Mouse (Mus musculus) adrenal gland (tissue): ENCODE data around the gene Phf20.

ENCODE experiments used
- intact Hi-C: fragments of 180-260 bp; cut with DNase I; formaldehyde crosslinking; loops from one replicate; pipeline ENCODE4 v1.15.1; 2025

Phf20 gene

DNA sequence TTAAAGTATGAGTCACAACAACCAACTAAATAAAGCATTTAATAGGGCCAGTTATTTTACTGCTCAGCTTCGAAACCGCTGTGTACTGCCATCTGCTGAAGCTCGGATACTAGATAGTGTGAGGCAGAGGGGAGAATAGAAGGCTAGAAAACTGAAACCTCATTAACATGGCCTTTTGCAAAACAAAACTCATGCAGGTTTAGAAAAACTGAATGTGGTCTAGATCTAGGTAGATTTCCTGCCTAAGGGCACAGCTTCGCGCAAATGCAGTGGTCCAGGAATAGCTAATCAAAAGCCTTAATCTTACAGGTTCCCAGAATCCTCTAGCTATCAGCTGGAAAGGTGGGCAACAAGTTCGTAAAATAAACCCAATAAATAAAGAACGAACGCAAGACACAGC lies 115.2 kb downstream of the Phf20 start:
- intact Hi-C loops = no loop called here

DNA sequence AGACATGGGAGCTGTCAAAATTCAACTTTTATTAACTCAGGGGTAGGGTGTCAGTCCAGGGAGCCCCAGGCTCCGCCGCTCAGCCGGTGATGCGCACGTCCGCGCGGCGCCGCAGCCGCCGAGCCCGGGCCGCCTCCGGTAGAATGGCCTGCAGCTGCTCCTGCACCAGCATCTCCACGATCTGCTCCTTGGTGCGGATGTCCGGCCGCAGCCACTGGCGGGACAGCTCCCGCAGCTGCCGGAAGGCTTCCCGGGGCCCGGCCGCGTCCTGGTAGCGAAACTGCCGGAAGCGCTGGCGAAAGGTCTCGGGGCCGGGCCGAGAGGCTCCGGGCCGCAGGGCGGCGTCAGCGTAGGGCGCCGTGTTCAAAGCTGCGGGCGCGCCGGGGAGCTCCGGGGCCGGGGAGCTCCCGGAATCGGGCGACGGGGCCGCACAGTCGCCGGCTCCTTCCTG lies 115.6 kb downstream of the Phf20 start:
- intact Hi-C loops = no loop called here

DNA sequence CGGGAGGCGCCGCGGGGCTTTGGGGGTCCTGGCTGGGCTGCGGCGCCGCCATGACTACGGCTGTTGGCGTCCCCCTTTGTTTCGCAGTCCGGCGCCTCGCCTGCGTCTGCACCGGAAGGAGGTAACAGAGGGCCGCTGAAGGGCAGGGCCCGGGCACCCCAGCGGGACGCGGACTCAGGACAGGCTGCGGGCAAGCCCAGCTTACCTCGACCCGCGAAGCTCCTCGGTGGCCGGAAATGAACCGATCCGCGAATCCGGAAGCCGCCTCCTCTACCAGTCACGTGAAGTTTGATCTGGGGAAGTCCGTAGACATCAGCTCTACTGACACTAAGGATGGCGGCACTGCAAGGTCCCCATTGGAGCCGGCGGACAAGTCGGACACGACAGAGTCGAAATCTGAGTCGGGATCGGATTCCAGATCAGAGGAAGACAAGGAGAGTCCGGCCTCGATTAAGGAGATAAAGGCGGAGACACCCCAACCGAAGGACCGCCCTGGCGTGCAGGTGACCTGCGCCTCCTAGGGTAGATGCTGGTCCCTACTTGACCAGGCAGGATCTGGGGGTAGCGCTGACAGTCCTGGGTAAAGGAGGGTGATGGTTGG lies 116.1 kb downstream of the Phf20 start, which contains the start of the genes Cnbd2 and Scand1:
TSS of gene Cnbd2 (plus strand) at position 3 of the 601 bp plus-strand sequence.
TSS of gene Scand1 (minus strand) at position 408 of the 601 bp plus-strand sequence.
- intact Hi-C loops = no loop called here

DNA sequence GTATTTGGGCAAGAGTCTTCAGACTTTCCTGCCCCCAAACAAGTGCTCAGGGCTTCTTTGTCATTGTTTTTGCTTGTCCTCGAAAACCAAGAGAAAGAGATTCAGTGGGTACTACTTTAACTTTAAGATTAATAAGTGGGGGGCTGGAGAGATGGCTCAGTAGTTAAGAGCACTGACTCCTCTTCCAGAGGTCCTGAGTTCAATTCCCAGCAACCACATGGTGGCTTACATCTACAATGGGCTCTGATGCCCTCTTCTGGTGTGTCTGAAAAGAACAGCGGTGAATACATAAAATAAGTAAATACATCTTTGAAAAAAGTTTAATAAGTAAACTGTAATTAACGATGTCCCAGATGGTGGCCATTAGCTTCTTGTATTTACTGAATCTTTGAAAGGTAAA lies 116.9 kb downstream of the Phf20 start:
- intact Hi-C loops = no loop called here

DNA sequence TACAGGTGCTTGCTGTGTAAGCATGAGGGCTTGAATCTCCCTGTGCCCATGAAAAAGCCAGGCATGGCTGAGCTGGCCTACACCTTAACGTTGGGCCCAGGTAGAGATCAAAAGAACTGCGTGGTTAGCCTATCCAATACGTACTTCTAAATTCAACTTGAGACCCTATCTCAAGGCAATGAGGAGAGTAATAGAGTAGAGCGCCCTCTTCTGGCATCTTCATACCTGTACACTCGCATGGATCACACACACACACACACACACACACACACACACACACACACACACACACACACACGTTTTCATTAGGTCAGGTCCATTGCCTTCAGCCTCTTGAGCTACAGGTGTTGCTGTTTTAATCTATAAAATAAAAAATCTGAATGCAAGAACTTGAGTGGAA lies 118.5 kb downstream of the Phf20 start:
- intact Hi-C loops = no loop called here

DNA sequence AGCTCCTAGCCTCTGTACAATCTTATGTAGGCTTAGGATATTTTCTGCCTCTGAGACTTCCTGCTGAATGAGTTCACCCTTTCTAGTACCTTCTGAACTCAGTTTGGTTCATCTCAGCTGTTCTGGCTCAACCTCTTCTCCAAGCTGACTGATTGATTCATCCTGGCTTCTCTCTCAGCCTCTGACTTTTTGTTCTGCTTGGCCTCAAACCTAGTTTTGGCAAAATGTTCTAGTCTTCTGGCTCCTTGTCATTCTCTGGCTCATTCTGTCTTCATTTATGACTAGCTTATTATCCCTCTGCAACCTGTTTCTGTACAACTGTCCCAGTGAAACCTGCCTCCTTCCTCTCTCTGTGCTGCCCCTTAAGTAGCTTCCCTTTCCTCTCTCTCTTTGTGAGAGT lies 122.2 kb downstream of the Phf20 start:
- intact Hi-C loops = no loop called here

DNA sequence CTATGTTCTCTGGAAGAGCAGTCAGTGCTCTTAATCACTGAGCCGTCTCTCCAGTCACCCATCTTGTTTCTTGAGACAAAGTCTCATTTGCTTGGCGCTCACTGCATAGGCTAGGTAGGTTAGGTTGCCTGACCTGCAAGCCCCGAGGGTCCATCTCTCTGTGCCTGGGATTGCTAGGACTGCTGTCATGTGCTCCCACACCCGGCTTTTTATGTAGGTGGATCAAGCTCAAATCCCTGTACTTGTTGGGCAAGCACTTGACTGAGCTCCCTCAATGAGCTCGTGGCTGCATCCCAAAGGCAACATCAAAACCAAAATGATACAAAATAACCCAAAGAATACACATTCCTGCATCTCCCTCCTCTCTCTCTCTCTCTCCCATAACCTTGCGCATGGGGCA lies 125.3 kb downstream of the Phf20 start:
- intact Hi-C loops = no loop called here

DNA sequence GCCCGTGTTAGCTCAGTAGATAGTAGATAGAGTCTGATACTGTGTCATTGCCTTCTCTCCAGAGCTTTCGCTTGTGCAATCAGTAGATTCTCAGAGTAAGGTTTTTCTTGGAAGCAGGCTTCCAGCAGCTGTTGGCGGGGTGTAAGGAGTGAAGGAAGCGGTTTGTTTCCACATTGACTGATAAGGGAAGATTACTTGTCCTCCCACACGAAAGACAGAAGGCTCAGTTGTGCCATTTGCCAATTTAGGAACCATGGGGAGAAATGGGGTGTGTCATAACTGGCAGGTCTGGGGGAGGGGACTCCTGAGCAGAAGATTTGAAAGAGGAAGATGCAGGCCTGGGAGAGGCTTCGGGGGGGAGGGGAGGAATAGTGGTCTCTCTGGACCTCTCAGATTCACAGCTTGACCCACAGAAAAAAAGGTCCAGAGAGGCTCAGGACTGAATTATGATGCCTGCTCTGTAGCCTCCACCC lies 127.9 kb downstream of the Phf20 start:
- intact Hi-C loops = no loop called here

DNA sequence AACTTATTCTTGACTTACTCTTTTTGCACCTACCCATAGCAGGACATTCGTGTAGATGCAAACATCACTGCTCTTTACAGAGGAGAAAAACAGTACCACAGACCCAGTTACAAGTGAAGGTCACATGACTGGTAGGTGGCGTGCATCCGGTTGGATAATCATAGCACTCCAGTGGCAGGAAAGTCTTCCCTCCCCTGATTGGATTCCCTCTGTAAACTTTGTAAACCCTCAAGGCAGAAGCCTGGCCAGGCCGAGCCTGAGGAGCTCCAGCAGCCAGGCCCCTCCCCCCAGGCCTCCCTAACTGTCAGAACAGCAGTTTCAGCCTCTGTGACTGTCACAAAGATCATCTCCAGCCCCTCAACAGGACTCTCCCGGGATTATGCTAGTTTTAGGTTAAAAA lies 128.4 kb downstream of the Phf20 start:
- intact Hi-C loops = no loop called here

DNA sequence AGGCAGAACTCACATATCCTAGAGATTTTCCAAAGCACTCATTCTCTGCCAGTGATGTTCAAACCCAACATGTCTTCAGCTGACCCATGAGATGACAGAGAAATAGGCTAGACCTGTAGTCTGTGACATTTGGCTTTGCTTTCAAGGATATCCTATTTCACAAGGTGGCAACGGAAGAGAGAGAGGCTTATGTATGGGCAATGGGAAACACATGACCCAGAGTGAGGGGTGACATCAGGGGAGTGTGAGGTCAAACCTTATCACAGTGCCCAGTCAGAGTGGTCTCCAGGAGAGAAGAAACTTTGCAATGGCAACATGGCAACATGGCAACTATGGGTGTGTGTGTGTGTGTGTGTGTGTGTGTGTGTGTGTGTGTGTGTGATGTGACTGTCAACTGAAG lies 134.4 kb downstream of the Phf20 start:
- intact Hi-C loops = no loop called here

DNA sequence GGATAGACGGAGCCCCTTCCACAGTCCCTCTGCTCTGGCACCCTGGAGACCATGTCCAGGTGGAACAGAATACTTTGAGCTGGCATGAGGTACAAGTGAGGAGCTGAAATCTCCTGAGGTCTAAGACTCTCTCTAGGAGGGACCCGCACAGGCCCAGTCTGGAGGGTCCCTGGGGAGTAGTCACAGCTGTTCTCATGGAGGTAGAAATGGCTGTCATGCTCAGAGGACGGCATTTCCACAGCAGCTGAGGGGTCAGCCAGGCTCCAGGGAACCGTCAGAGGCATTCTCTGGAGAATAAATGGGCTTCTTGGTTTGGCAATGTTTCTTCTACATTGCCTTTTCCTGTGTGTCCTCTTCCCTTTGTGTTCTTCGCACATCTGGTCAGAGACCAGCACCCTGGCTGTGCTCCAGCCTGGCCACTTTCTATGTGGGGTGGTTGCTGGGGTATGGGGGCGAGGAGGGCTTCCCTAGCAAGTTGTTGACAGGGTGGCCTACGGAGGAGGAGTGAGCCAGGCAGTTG lies 135.2 kb downstream of the Phf20 start:
- intact Hi-C loops = no loop called here

DNA sequence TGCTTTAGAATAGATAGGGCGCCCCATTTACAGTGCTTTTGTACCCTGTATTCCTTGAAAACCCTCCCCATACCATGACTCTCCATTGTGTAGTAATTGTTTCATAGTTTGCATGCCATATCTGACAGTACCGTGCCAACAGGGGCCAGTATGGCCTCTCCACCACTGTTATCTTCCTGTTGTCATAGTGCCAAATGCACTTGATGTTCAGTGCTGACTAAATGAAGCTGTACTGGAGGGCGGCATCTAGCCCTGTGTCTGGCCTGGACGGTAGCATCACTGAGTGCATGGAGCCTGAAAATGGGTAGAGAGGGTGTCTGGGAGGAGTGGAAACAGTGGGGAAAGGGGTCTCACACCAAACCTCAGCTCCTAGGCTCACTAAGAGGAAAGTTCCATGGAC lies 143.8 kb downstream of the Phf20 start:
- intact Hi-C loops = loop anchor here (10.0 kb wide), 1 partner anchor 175 kb away; no protein-coding TSS in a partner anchor

DNA sequence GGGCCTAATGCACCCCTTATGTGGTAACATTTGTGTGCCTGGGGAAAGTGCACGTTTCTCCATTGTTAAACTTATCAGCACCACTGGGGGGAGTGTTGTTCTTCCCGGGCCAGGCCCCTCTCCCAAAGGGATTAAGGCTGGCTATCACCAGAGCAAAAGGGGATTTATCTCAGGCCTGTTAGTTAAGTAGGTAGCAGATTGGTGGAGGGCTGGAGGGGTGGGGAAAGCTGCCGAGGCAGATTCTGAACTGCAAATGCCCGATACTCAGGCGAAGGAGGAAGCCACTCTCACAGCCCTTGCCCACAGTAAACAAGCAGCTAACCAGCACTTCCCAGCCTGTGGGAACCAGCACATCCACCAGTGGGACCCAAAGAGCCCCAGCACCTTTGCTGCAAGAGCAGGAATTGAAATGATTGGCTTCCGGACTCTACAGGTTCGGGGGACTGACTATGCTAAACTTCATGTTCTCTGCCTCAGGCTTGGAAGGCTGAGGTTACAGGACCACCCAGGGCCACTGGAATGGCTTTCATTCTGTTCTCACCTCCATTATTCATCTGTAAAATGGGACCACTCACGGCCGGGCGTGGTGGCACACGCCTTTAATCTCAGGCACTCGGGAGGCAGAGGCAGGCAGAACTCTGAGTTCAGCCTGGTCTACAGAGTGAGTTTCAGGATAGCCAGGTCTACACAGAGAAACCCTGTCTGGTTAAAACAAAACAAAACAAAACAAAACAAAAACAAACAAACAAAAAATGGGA lies 148.7 kb downstream of the Phf20 start:
- intact Hi-C loops = loop anchor here (10.0 kb wide), 1 partner anchor 170 kb away; no protein-coding TSS in a partner anchor

DNA sequence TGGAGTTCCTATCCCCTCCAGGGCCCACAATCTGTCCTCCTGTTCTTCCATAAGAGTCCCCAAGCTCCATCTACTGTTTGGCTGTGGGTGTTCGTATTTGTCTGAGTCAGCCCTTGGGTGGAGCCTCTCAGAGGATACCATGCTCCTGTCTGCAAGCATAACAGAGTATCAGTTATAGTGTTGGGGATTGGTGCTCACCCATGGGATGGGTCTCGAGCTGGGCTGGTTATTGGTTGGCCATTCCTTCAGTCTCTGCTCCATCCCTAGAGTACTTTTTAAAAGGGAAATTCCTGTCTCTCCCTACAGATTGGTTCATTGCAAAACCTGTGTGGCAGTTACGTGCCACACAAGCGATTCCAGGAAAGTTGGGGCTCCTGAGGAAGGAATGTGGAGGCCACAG lies 152.5 kb downstream of the Phf20 start:
- intact Hi-C loops = loop anchor here (10.0 kb wide), 1 partner anchor 166 kb away; no protein-coding TSS in a partner anchor

DNA sequence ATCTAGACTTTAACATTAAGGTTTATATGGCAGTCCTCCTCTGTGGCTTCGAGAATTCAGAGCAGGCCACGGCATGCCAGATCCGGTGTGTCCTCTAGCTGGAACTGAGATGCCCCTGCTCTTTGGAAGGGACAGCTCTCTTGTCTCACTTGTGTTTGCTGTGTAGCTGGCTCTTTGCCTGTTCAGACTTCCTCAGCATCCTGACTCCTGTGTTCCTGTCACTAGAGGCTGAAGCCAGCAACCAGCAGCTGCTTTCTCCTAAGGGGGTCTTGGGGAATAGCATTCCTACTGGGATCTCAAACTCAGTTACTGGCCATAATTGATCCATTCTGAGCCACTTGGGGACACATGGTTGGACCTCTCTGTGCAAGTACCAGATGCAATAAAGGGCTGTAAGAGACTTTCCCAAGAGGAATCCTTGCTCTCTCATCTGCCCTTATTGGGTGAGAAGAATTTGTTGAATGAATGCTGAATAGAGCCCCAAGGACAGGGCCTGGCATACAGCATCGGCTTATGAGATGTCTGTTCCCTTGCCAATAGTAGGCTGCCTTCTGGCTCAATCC lies 153.1 kb downstream of the Phf20 start:
- intact Hi-C loops = loop anchor here (10.0 kb wide), 1 partner anchor 165 kb away; no protein-coding TSS in a partner anchor

DNA sequence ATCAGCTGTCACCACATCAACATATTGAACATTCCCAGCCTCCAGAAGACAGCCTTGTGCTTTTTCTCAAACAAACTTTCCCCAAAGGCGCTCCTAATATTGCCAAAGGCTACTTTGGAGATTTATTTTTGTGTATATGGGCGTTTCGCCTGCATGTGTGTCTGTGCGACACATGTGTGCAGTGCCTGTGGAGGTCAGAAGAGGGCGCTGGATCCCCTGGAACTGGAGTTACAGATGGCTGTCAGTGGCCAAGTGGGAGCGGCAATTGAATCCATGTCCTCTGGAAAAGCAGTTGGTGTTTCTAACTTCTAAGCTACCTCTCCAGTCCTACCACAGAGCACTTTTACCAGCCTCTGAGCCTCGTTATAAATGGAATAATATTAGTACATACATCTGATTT lies 155.0 kb downstream of the Phf20 start:
- intact Hi-C loops = no loop called here

DNA sequence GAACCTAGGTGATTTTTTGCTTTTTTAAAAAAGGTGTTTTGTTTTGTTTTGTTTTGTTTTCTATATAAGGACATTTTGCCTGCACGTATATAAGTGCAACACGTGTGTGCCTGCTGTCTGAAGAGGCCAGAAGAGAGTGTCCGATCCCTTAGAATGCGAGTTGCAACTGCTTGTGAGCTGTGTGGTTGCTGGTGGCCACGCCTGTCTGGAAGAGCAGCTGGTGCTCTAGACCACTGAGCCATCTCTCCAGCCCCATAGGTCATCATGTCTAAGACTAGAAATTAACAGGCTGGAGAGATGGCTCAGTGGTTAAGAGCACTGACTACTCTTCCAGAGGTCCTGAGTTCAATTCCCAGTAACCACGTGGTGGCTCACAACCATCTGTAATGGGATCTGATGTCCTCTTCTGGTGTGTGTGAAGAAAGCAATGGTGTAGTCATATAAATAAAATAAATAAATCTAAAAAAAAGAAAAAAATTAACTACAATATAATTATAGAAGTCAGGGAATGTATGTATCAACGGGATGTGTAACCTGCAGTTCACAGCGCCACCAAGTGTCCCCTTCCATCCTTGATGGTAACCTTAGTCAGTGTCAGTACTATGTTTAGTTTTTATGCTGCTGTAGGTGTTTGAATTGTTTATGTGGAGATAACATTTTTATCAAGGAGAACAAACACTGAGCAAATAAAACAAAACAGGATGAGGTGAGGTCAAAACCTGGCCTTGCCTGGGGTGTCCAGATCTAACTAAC lies 156.3 kb downstream of the Phf20 start:
- intact Hi-C loops = no loop called here

DNA sequence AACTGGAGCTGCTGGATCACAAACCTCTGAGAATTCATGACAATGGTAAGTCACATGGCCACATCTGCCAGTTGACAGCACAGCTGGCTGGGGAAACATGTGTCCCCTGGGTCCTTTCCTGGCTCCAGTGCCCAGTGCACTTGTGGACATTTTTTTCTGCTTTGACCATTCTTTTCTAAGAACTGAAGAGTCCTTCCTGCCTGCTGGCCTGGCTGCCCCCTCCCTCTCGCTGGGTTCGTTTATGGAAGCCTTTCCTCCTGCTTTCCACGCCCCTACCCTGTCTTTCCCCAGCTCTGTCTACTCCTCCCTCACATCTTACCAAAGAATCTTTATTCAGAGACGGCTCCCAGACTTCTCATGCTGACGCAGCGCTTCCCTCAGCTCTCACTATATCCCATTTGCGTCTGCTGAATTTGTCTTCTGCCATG lies 157.0 kb downstream of the Phf20 start:
- intact Hi-C loops = no loop called here

DNA sequence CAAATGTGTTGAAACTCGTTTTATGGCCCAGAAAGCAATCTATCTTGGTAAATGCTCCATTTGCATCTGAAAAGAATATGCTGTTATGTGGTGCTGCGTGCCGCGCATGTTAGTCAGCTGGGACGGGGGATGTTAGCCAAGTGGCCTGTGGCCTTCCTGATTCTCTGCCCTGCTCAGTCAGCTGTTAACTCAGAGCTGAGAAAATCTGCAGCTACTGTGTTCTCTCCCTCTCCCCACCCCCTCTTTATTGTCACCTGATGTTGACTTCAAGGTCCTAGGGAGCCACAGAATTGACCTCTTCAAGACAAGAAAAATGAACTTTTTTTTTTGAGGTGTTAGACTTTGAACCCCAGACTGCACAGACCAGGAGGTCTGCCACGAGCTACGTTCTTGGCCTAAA lies 159.8 kb downstream of the Phf20 start:
- intact Hi-C loops = no loop called here
